Mouse (Mus musculus) liver, embryonic 15.5 days (tissue): ENCODE data around the gene Pam16. TPM values are rescaled to one million over a fixed set of nuclear protein-coding genes. Genes with fewer than 3 reads are reported as not detected.

ENCODE experiments used
- ATAC-seq: fragments of 200-750 bp; cut with Nextera tagmentation; 2 replicates; pipeline ENCODE4 v1.8.0; 2017; ENCODE audit warnings: moderate number of reproducible peaks, mild to moderate bottlenecking, moderate library complexity; ENCODE audit not compliant: insufficient read depth
- H3K27ac ChIP-seq: fragments of 300-500 bp; sonication (generic); replicated peaks from 2 replicates; pipeline ENCODE4 v1.5.1; 2015; ENCODE audit warnings: mild to moderate bottlenecking, inconsistent platforms
- H3K27me3 ChIP-seq: fragments of 300-500 bp; sonication (generic); 2 replicates; pipeline ENCODE4 v1.6.1; 2015; ENCODE audit warnings: mild to moderate bottlenecking, inconsistent platforms
- H3K36me3 ChIP-seq: fragments of 300-500 bp; sonication (generic); replicated peaks from 2 replicates; pipeline ENCODE4 v1.6.1; 2015; ENCODE audit warnings: moderate library complexity, mild to moderate bottlenecking, inconsistent platforms
- H3K4me1 ChIP-seq: fragments of 300-500 bp; sonication (generic); replicated peaks from 2 replicates; pipeline ENCODE4 v1.6.1; 2015; ENCODE audit warnings: inconsistent platforms
- H3K4me2 ChIP-seq: fragments of 300-500 bp; sonication (generic); 2 replicates; pipeline ENCODE4 v1.6.1; 2015; ENCODE audit warnings: moderate library complexity, mild to moderate bottlenecking, inconsistent platforms
- H3K4me3 ChIP-seq: fragments of 300-500 bp; sonication (generic); replicated peaks from 2 replicates; pipeline ENCODE4 v1.5.1; 2015; ENCODE audit warnings: mild to moderate bottlenecking, inconsistent platforms
- H3K9ac ChIP-seq: fragments of 300-500 bp; sonication (generic); 2 replicates; pipeline ENCODE4 v1.6.1; 2015; ENCODE audit warnings: moderate library complexity, mild to moderate bottlenecking, inconsistent platforms
- H3K9me3 ChIP-seq: fragments of 300-500 bp; sonication (generic); replicated peaks from 2 replicates; pipeline ENCODE4 v1.6.1; 2016; ENCODE audit warnings: inconsistent platforms
- WGBS: fragments of 180-500 bp; shearing (Covaris S2); methylation state at CpG from one replicate; pipeline ENCODE4 v1.1.7; 2015; ENCODE audit warnings: mixed read lengths; ENCODE audit not compliant: insufficient replicate concordance; 5-methylcytosine and 5-hydroxymethylcytosine counted together
- polyA plus RNA-seq: library from polyadenylated mRNA; unstranded; fragments of >200 nt; fragmentation: Nextera tagmentation; extraction: Ambion mirVana; gene quantifications from 2 replicates; pipeline ENCODE4 v1.2.1, GENCODE M21; 2015

Pam16 gene
- 41.1 and 53.2 TPM in 2 replicates for polyA plus RNA-seq

- H3K36me3 ChIP-seq, result peaks cover 26% of the 10 kb centered on the region
- ATAC-seq, result peak; percentile 89
These were observed at the start of gene Pam16 for GRCm38 (mm10) chr16:4624481-4625110. Pam16 (minus strand) TSS chr16:4624988.

GRCm38 (mm10) chr16:4674091-4674490 lies 49.3 kb upstream of the Pam16 start:
- Histone ChIP-seq H3K36me3 (peaks cover 37% of the 10 kb centered on the region), H3K27ac (no peak overlapping the region), H3K27me3 (no peaks in the 10 kb centered on the region), H3K4me3 (no peak overlapping the region), H3K9me3 (no peaks in the 10 kb centered on the region), H3K4me1 (peaks cover 43% of the 10 kb centered on the region), H3K4me2 (peak overlapping the region; percentile 11), H3K9ac (no peak overlapping the region)
- ATAC-seq, result no peak
- WGBS, result 22% methylated on average over 4 of the region's 4 CpGs

More at GRCm38 (mm10) chr16:4624481-4625110, at the start of gene Pam16:
- Histone ChIP-seq H3K9ac (peak within 1 kb of the TSS; percentile 81), H3K27ac (peak within 1 kb of the TSS; percentile 88), H3K4me1 (peaks cover 40% of the 10 kb centered on the region), H3K9me3 (no peaks in the 10 kb centered on the region), H3K27me3 (no peaks in the 10 kb centered on the region), H3K4me2 (peak within 1 kb of the TSS; percentile 77), H3K4me3 (peak within 1 kb of the TSS; percentile 77)
- WGBS, result under 1% methylated on average over 56 of the region's 56 CpGs

DNA sequence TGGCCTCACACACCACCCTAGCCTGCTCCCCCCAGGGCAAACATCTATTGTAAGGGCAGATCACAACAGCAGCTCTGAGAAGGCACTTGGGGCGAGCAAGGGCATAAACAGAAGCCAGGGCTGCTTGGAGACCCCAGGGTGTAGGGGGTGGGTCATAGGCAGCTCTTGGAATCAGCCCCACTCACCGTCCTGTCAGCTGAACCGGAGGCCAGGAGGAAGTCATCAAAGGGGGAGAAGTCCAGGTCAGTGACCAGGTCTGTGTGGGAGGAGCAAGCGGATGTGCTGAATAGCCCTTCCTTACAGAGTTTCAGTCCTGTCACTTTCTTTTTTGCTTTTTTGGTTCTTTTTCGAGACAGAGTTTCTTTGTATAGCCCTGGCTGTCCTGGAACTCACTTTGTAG lies 45.5 kb upstream of the Pam16 start:
- Histone ChIP-seq H3K36me3 (peaks cover 50% of the 10 kb centered on the region), H3K4me2 (no peak overlapping the region), H3K27me3 (no peaks in the 10 kb centered on the region), H3K9ac (no peak overlapping the region), H3K27ac (no peak overlapping the region), H3K9me3 (no peaks in the 10 kb centered on the region), H3K4me1 (peaks cover 22% of the 10 kb centered on the region), H3K4me3 (no peak overlapping the region)
- ATAC-seq, result no peak
- 52% methylated on average over 5 of the region's 5 CpGs for WGBS

- H3K27me3 ChIP-seq, result no peaks in the 10 kb centered on the region
- H3K9ac ChIP-seq, result no peak overlapping the region
- no peaks in the 10 kb centered on the region for H3K9me3 ChIP-seq
- no peak overlapping the region for H3K27ac ChIP-seq
- no peak overlapping the region for H3K4me2 ChIP-seq
- no peak overlapping the region for H3K4me3 ChIP-seq
- 15% methylated on average over 3 of the region's 3 CpGs for WGBS
- ATAC-seq, result peak; percentile 60
- H3K36me3 ChIP-seq, result peaks cover 54% of the 10 kb centered on the region
- 0 out of 2 replicates have a peak, but pooled peaks cover 6% of the 10 kb centered on the region for H3K4me1 ChIP-seq
These were observed 42.5 kb upstream of the Pam16 start for GRCm38 (mm10) chr16:4667190-4667808.

DNA sequence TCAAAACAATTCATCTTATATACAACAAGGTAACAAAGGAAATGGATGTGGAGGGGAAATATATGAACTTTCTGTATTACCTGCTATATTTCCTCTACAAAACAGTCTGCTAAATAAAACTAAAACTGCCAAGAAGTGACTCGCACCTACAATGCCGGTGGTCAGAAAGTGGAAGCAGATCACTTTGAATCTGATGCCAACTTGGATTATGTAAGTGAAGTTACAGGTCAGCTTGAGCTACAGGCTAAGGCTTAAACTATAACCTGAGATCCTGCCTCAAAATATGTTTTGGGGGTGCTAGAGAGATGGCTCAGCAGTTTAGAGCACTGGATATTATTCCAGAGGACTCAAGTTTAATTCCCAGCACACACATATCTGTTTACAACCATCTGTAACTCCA lies 40.9 kb upstream of the Pam16 start:
- Histone ChIP-seq H3K4me3 (no peak overlapping the region), H3K4me1 (0 out of 2 replicates have a peak, but pooled peaks cover 6% of the 10 kb centered on the region), H3K4me2 (no peak overlapping the region), H3K9ac (no peak overlapping the region), H3K36me3 (peaks cover 61% of the 10 kb centered on the region), H3K27ac (no peak overlapping the region), H3K27me3 (no peaks in the 10 kb centered on the region), H3K9me3 (no peaks in the 10 kb centered on the region)
- no peak for ATAC-seq
- WGBS, result 80% methylated on average over 2 of the region's 2 CpGs

DNA sequence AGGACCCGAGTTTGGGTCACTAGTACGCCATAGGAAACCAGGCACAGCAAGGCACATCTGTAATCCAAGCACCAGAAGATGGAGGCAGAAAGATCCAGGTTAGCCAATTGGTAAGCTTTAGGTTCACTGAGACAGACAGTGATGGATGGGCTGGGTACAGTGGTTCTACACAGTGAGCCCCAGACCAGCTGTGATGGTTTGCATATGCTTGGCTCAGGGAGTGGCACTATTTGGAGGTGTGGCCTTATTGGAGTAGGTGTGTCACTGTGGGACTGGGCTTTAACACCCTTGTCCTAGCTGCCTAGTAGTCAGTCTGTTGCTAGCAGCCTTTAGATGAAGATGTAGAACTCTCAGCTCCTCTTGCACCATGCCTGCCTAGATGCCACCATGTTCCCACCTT lies 39.0 kb upstream of the Pam16 start:
- H3K4me1 ChIP-seq, result 0 out of 2 replicates have a peak, but pooled peaks cover 3% of the 10 kb centered on the region
- H3K9ac ChIP-seq, result no peak overlapping the region
- ATAC-seq, result no peak
- 70% methylated on average over 2 of the region's 2 CpGs for WGBS
- H3K9me3 ChIP-seq, result no peaks in the 10 kb centered on the region
- H3K27ac ChIP-seq, result no peak overlapping the region
- H3K4me3 ChIP-seq, result no peak overlapping the region
- peaks cover 57% of the 10 kb centered on the region for H3K36me3 ChIP-seq
- no peak overlapping the region for H3K4me2 ChIP-seq
- no peaks in the 10 kb centered on the region for H3K27me3 ChIP-seq

GRCm38 (mm10) chr16:4661605-4662004 lies 36.8 kb upstream of the Pam16 start:
- H3K36me3 ChIP-seq, result peaks cover 38% of the 10 kb centered on the region
- WGBS, result 59% methylated on average over 2 of the region's 2 CpGs

GRCm38 (mm10) chr16:4659326-4659725 lies 34.5 kb upstream of the Pam16 start:
- H3K9me3 ChIP-seq, result no peaks in the 10 kb centered on the region
- peaks cover 29% of the 10 kb centered on the region for H3K36me3 ChIP-seq
- no peak overlapping the region for H3K4me2 ChIP-seq
- H3K4me1 ChIP-seq, result peaks cover 20% of the 10 kb centered on the region
- no peak overlapping the region for H3K4me3 ChIP-seq
- H3K9ac ChIP-seq, result no peak overlapping the region
- WGBS, result 61% methylated on average over 2 of the region's 2 CpGs
- ATAC-seq, result no peak
- no peak overlapping the region for H3K27ac ChIP-seq
- H3K27me3 ChIP-seq, result no peaks in the 10 kb centered on the region

More at GRCm38 (mm10) chr16:4661605-4662004, 36.8 kb upstream of the Pam16 start:
- H3K9me3 ChIP-seq, result no peaks in the 10 kb centered on the region
- no peak overlapping the region for H3K4me3 ChIP-seq
- no peak overlapping the region for H3K9ac ChIP-seq
- H3K4me1 ChIP-seq, result 0 out of 2 replicates have a peak, but pooled peaks cover 5% of the 10 kb centered on the region
- H3K27me3 ChIP-seq, result no peaks in the 10 kb centered on the region
- ATAC-seq, result no peak
- no peak overlapping the region for H3K27ac ChIP-seq
- H3K4me2 ChIP-seq, result no peak overlapping the region

DNA sequence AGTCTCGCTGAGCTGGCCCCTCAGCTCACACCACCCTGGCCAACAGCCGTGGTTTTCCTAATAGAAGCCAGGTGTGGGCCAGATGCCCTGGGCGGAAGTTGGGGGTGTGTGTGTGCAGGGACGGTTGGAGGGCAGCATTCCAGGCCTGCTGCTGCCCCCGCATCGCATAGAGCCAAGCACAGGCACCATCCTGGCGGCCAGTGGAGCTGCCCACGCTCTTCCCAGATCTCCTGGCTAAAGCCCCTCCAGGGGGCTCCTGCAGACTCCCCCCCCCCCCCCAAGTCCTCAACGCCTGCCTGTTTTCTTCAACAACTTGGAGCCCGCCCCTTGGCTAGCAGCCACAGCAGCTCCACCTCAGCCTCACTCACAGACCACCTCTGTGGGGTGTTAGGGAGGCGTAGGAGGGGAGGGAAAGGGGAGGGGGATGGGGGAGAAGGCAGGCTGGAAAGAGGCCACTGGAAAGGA lies 34.0 kb upstream of the Pam16 start:
- H3K9ac ChIP-seq, result no peak overlapping the region
- ATAC-seq, result no peak
- no peak overlapping the region for H3K27ac ChIP-seq
- H3K4me1 ChIP-seq, result peaks cover 20% of the 10 kb centered on the region
- no peaks in the 10 kb centered on the region for H3K27me3 ChIP-seq
- peaks cover 27% of the 10 kb centered on the region; the same call in 1 of the 2 replicates for H3K36me3 ChIP-seq
- 49% methylated on average over 11 of the region's 11 CpGs for WGBS
- H3K4me2 ChIP-seq, result no peak overlapping the region
- no peak overlapping the region for H3K4me3 ChIP-seq
- no peaks in the 10 kb centered on the region for H3K9me3 ChIP-seq

DNA sequence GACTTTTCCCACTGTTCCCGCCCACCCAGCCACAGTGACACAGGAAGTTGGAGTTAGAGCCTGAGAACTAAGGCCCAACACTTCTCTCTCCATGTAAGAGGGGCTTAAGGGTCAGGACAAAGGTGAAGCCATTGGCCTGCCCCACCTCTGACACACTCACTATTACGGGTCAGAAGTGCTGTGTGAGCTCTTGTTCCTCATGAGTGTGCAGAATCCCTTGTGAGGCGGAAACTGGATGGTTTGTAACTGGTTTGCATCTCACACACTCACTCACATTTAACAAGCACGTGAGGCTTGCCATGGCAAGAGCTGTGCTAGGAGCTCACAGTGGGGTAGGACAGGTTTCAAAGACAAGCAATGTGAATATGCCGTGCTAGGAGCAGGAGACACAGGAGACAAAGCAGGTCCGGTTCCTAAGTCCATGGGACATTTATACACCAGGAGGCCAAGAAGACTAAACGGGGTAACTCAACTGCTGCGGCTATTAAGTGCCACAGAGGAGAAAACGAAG lies 31.8 kb upstream of the Pam16 start:
- Histone ChIP-seq H3K9me3 (no peaks in the 10 kb centered on the region), H3K9ac (no peak overlapping the region), H3K27ac (no peak overlapping the region), H3K4me3 (no peak overlapping the region), H3K27me3 (no peaks in the 10 kb centered on the region), H3K36me3 (peaks cover 30% of the 10 kb centered on the region), H3K4me2 (no peak overlapping the region), H3K4me1 (peaks cover 20% of the 10 kb centered on the region)
- ATAC-seq, result no peak
- WGBS, result 67% methylated on average over 9 of the region's 9 CpGs

DNA sequence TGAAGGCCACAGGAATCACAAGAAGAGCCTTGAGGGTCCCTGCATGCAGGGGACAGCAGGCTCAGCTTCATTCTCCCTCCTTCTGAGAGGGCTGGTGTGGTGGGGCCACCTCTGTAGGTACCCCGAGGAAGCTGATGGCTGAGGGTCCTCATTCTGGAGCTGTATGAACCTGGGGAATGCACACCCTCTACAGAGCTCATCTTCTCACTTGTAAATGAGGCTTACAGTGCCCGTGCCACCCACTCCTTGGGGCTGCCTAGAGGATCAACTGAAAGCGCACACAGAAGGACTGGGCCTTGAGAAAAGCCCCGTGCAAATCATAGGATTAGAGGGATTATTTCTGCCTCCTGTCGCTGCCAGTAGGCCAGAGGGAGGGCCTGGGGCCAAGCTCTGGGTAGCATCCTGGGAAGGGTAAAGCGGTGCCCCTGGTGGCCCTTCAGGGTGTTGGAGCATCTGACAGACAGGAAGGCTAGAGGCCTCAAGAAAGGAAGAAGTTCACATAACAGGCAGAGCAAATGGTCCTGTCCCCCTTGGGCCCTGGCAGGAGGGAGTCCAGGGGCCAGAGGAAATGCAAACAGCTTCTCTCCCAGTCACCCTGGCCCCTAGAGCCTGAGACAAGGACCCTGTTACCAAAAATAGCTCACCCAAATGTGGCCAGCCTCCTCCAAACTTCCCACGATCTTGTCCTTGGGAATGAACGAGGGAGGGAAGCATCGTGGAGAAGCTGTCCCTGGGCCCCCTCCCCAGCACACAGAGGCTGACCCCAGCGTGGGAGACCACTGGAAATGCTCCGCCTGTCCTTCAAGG lies 31.2 kb upstream of the Pam16 start:
- no peak overlapping the region for H3K4me2 ChIP-seq
- H3K27ac ChIP-seq, result 0 out of 2 replicates have a peak overlapping the region, but pooled peaks have one; percentile 7
- 38% methylated on average over 11 of the region's 11 CpGs for whole genome bisulfite sequencing
- ATAC-seq, result no peak
- no peak overlapping the region for H3K9ac ChIP-seq
- no peak overlapping the region for H3K4me3 ChIP-seq
- H3K4me1 ChIP-seq, result peaks cover 20% of the 10 kb centered on the region
- no peaks in the 10 kb centered on the region for H3K9me3 ChIP-seq
- H3K27me3 ChIP-seq, result no peaks in the 10 kb centered on the region
- H3K36me3 ChIP-seq, result peaks cover 24% of the 10 kb centered on the region
